Mouse (Mus musculus) urinary bladder, adult 18-20 months (tissue): Measurements from ENCODE around the gene Mylk.
A peak's percentile ranks its signal among the peaks of the same experiment; 100 is the strongest.

ENCODE experiments used
- DNase-seq, 2 experiments: peaks; one replicate each; pipeline ENCODE4 v3.0.0; 2022; ENCODE audit warnings: low spot score in 2 of 2, mixed read lengths in 2 of 2

The Mylk gene

GRCm38 (mm10) chr16:34984203-34985030 lies 239.4 kb downstream of the Mylk start:
- no peak for DNase-seq

DNA sequence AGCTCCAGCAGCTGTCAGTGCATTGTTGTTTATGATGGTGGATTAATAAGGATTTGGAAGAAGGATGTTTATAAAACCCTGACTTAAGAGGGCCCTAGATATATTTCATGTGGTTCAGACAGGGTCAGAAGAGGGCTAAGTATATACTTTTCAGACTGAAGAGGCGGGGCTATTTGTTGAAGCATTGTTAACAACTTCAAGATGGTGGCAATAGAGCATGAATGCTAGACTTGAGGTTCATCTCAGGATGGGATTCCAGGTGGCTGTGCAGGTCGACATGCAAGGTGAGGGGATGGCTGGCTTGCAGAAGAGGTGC lies 240.0 kb downstream of the Mylk start:
- DNase-seq: no peak

DNA sequence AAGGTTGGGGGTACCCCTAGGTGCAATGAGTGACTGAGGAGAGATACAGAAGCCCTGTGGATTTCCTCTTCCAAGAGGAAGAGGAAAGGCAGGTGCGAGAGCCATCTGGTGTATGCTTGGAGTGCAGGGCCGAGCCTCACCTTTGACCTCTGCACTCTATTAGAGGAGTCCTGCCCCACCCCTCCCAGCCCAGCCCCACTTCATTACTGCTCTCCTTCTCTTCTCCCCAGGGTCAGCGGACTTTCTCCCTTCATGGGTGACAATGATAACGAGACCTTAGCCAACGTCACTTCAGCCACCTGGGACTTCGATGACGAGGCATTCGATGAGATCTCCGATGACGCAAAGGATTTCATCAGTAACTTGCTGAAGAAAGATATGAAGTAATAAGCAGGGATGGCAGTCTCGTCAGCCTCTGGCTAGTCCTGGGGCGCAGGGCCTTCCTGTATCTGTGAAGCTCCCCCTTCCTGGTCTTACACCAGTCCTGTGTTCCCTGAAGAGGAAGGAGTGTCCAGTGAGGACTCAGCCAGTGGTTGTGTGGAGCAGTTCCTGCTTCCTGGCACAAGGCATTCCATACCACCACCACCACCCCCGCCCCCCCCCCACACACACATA lies 241.3 kb downstream of the Mylk start:
- no peak for DNase-seq

- DNase-seq: no peak
Measured at GRCm38 (mm10) chr16:34991365-34991764, 246.4 kb downstream of the Mylk start.

GRCm38 (mm10) chr16:34992854-34993253 lies 247.8 kb downstream of the Mylk start:
- DNase-seq: no peak

GRCm38 (mm10) chr16:34993694-34994330 lies 248.8 kb downstream of the Mylk start:
- no peak for DNase-seq

DNA sequence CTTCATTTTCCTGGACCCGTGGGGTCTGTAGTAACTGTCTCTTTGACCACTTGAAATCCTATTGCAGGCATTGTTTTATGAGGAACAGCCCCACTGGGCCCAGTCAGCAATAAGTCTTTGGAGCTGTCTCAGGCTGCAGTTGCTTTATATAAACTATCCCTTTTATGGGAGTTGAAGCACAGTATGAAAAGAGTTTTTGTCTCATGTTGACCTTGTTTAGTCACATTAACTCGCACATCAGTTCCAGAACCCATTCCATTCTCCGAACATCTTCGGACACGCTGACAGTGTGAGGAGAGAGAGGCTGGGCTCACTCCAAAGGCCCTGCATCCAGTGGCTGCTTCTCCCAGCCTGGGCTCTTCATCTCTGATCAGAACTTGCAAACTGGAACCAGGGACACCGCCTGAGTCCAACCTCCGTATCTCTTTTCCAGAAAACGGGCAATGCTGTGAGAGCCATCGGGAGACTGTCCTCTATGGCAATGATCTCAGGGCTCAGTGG lies 249.7 kb downstream of the Mylk start:
- DNase-seq: no peak

DNA sequence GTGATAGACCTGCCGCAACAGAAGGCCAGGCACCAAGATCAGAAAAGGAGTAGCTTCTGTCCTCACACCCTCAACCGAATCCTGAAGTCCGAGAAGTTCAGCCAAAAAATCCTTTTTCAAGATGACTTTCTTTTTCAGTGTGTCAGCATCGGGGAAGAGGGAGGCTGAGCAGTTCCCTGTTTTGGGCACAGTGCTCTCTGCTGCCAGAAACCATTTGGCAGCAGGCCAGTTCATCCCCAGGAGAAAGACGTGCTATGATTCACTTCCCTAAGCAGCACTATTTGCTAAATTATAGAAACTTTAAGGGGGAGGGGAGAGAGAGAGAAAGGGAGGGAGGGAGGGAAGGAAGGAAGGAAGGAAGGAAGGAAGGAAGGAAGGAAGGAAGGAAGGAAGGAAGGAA lies 251.1 kb downstream of the Mylk start:
- DNase-seq: peak in 1 of 2 experiments; percentile 62

- DNase-seq: no peak
Measured at GRCm38 (mm10) chr16:34997052-34997451, 252.0 kb downstream of the Mylk start.

DNA sequence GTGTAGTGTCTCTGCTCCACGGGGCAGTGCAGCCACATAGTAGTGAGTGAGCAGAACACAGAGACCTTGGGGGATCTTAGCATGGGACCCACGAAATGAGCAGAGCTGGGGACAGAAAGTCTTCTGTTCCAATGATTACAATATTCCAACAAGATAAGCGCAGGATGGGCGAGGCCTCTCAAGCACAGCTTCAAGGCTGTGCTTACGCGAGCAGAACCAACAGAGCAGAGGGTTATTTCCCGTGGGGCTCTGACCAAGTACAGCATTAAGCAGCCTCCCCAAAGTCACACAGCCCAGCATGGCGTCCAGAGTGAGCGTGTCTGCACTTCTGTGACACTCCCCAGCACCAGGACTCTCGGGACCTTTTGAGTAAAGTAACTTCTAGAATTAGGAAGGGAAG lies 252.6 kb downstream of the Mylk start:
- DNase-seq: no peak

- DNase-seq: no peak
Measured at GRCm38 (mm10) chr16:34999016-34999415, 254.0 kb downstream of the Mylk start.

DNA sequence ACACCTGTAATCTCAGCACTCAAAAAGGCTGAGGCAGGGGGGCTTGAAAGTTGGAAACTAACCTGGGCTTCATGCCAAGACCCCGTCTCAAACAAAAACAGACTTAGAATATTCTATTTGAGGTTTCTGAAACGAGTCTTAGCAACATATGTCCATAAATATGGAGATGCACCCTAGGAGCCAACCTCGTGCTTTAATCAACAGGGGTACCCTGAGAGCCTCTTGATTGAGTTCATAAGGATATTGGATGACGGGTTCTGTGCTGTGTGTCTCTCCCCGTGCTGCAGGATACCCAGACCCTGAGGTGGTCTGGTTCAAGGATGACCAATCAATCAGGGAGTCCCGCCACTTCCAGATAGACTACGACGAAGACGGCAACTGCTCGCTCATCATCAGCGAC lies 255.0 kb downstream of the Mylk start:
- DNase-seq: no peak

DNA sequence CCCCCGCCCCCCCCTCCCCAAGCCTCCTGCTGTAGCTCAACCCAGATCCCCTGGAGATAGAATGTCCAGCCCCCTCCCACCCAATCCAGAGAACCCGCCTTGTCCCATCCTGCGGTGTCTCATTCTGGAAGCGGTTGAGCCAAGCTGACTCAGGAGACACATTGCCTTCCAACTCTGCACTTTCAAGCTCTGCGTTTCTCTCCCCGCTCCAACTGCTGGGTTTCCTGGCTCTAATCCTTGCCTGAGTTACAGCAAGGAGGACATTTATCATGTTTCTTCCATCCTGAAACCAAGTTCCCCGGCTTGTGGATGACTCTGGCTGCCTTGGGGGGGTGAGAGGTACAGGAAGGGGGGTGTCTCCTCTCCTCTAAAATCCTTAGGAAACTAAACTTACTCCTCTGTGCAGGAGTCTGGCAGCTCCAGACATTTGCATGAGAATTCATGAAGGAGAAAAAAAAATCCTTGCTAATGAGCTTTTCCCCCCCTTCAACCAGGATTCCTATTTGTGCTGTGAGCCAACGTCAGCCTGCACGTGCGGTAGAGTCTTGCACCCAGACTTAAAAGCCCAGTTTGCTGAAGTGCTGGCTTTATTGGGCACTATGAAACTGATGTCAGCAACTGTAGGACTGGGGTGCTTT lies 256.0 kb downstream of the Mylk start:
- DNase-seq: no peak

DNA sequence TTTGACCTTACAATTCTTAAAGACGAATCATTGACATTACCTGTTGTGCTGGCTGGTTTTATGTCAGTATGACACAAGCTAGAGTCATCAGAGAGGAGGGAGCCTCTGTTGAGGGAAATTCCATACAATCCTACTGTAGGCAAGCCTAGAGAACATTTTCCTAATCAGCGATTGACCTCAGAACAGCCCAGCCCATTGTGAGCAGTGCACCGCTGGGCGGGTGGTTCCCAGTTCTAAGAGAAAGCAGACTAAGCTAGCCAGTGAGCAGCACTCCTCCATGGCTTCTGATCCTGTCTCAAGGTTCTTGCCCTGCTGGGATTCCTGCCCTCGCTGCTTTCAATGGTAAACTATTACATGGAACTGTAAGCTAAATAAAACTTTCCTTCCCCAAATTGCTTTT lies 259.3 kb downstream of the Mylk start:
- no peak for DNase-seq

DNA sequence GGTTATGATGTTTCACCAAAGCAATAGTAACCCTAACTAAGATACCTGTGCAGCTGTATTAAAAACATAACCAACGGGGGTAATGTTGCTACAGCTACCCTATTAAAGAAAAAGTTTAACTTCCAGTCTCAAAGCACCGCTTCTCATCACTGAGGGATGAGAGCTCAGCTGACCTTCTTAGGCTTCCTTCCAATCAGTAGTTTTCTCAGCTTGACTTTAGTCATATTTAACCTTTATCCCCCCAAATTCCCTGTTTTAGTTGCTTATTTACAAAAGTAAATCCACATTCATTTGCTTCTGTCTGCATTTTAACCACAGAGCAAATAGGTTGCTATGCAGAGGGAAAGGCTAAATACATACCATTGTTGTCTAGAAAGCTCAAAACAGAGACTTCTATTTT lies 259.7 kb downstream of the Mylk start:
- DNase-seq: no peak

- DNase-seq: no peak
Measured at GRCm38 (mm10) chr16:35006251-35006650, 261.2 kb downstream of the Mylk start.

- no peak for DNase-seq
Measured at GRCm38 (mm10) chr16:35007361-35007760, 262.4 kb downstream of the Mylk start.

GRCm38 (mm10) chr16:35008447-35008846 lies 263.4 kb downstream of the Mylk start:
- DNase-seq: no peak

DNA sequence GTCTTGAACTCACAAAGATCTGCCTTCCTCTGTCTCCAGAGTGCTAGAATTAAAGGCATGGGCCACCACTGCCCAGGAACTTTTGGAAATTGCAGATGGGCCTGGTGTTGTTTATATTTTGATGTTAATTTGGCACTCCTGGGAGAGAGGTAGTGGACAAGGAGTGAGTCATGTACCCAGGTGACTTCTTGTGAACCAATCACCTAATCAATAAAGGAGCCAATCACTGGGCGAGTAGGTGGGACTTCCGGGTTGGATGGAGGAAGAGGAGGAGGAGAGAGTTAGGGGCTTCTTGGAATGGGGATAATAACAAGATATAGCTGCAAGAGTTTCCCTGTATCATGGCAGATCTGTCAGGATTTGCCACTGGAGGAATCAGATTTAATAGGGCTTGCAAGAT lies 268.5 kb downstream of the Mylk start:
- DNase-seq: no peak

DNA sequence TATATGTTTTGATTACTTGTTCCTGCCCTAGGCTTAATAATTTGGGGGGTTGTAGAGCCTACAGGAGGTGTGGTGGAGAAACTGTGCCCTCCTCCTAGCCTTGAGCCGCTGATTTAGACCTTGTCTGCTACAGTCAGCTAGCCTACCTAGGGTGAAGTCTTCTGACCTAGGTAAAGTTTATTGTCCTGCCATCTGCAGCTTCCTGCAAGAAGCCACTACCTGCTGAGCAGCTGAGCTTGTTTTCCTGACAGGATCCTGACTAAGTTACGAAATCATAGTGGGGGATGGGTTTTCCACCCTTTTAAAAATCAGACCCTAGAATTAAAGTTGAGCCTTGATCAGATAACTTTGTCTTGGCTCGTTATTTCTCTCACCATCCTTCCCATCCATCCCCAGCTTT lies 271.5 kb downstream of the Mylk start:
- no peak for DNase-seq

GRCm38 (mm10) chr16:35018470-35018974 lies 273.5 kb downstream of the Mylk start:
- DNase-seq: no peak

DNA sequence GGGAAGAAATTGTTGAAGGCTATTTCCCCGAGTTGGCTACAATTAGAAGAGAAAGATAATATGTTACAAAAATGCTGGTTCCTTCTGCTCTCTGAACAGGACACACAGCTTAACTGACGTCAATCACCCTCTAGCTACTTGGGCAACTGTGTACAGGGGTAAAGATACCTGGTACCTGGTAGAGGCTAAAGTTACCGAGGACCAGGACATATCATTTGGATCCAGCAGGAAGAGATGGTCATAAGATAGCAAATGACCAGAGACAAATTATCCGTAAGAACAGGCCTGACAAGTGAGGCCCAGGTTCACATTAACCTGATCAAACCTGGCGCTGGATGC lies 276.9 kb downstream of the Mylk start:
- no peak for DNase-seq
